Mouse (Mus musculus) limb, embryonic 13.5 days (tissue): ENCODE results near the gene Arhgef17. TPM values are rescaled to one million over a fixed set of nuclear protein-coding genes. Genes with fewer than 3 reads are reported as not detected.
A peak's percentile ranks its signal among the peaks of the same experiment; 100 is the strongest.

Source experiments
- ATAC-seq: fragments of 200-750 bp; cut with Nextera tagmentation; 2 replicates; pipeline ENCODE4 v1.8.0; 2017; ENCODE audit warnings: low read depth, moderate number of reproducible peaks, moderate TSS enrichment; ENCODE audit not compliant: low FRiP score
- H3K27ac ChIP-seq: fragments of 300-500 bp; sonication (generic); 2 replicates; pipeline ENCODE4 v1.5.1; 2015; ENCODE audit warnings: inconsistent platforms, mild to moderate bottlenecking, moderate library complexity
- H3K27me3 ChIP-seq: fragments of 300-500 bp; sonication (generic); 2 replicates; pipeline ENCODE4 v1.6.1; 2015; ENCODE audit warnings: mild to moderate bottlenecking, inconsistent platforms
- H3K36me3 ChIP-seq: fragments of 300-500 bp; sonication (generic); 2 replicates; pipeline ENCODE4 v1.6.1; 2015; ENCODE audit warnings: inconsistent platforms, mild to moderate bottlenecking, moderate library complexity
- H3K4me1 ChIP-seq: fragments of 300-500 bp; sonication (generic); 2 replicates; pipeline ENCODE4 v1.6.1; 2015; ENCODE audit warnings: inconsistent platforms
- H3K4me2 ChIP-seq: fragments of 300-500 bp; sonication (generic); replicated peaks from 2 replicates; pipeline ENCODE4 v1.6.1; 2015; ENCODE audit warnings: inconsistent platforms, mild to moderate bottlenecking, moderate library complexity
- H3K4me3 ChIP-seq: fragments of 300-500 bp; sonication (generic); 2 replicates; pipeline ENCODE4 v1.5.1; 2015; ENCODE audit warnings: moderate library complexity, mild to moderate bottlenecking, inconsistent platforms
- H3K9ac ChIP-seq: fragments of 300-500 bp; sonication (generic); 2 replicates; pipeline ENCODE4 v1.6.1; 2015; ENCODE audit warnings: mild to moderate bottlenecking, inconsistent platforms
- H3K9me3 ChIP-seq: fragments of 300-500 bp; sonication (generic); 2 replicates; pipeline ENCODE4 v1.6.1; 2016; ENCODE audit warnings: inconsistent platforms
- WGBS: fragments of 180-500 bp; shearing (Covaris S2); methylation state at CpG from one replicate; pipeline ENCODE4 v1.1.7; 2015; 5-methylcytosine and 5-hydroxymethylcytosine counted together
- microRNA-seq: library from miRNA; unstranded; fragments of <30 nt; microRNA quantifications from one replicate; pipeline ENCODE4, GENCODE M21; 2016
- polyA plus RNA-seq: library from polyadenylated mRNA; unstranded; fragments of >200 nt; fragmentation: Nextera tagmentation; extraction: Ambion mirVana; gene quantifications from 2 replicates; pipeline ENCODE4 v1.2.1, GENCODE M21; 2015

Arhgef17 gene
- polyA plus RNA-seq, 1 experiment from 2014 or later: 8.0 TPM

DNA sequence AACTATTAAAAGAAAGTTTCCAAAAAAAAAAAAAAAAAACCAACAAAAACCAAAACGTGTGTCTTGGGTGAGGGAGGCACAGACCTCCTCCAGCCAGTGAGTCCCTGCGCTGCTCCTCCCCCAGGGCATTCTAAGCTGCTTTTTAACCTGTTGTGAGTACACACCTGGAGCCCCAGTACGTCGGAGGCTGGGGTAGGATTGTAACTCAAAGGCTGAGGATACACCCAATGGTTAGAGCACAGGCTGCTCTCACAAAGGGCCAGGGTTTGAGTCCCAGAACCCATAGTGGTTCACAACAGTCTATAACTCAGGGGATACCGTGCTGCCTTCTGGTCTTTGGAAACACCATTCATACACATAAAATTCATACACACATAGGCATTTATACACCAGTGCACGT, 90.3 kb downstream of the Arhgef17 start:
- no peaks in the 10 kb centered on the region for H3K9me3 ChIP-seq
- no peak overlapping the region for H3K4me2 ChIP-seq
- H3K27me3 ChIP-seq: no peaks in the 10 kb centered on the region
- H3K27ac ChIP-seq: no peak overlapping the region
- ATAC-seq: no peak
- 84% methylated on average over 6 of the region's 6 CpGs for WGBS
- H3K4me1 ChIP-seq: peaks cover 40% of the 10 kb centered on the region
- peaks cover 42% of the 10 kb centered on the region for H3K36me3 ChIP-seq
- no peak overlapping the region for H3K4me3 ChIP-seq
- H3K9ac ChIP-seq: no peak overlapping the region

DNA sequence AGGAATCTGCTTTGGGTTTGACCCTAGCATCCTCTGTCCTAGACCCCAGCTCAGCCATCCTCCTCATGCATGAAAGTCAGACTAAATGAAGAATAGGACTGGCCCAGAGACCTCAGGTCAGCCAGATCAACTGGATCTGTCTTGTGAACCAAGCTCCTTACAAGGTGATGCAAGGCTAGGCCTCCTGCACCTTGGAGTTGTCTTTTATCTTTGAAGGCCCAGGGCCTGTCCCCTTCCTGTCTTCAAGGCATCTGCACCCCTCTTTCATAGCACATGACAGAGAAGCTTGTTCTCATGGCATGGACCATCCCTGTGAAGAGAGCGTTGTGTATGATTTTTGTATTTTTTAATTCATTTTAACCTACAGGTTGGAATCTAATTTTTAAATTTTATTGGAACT, 91.0 kb downstream of the Arhgef17 start:
- H3K9ac ChIP-seq: no peak overlapping the region
- 98% methylated on average over 1 of the region's 1 CpGs for WGBS
- H3K9me3 ChIP-seq: no peaks in the 10 kb centered on the region
- no peak overlapping the region for H3K4me3 ChIP-seq
- no peak overlapping the region for H3K4me2 ChIP-seq
- H3K27ac ChIP-seq: no peak overlapping the region
- H3K36me3 ChIP-seq: peaks cover 49% of the 10 kb centered on the region
- no peak for ATAC-seq
- peaks cover 36% of the 10 kb centered on the region for H3K4me1 ChIP-seq
- no peaks in the 10 kb centered on the region for H3K27me3 ChIP-seq

DNA sequence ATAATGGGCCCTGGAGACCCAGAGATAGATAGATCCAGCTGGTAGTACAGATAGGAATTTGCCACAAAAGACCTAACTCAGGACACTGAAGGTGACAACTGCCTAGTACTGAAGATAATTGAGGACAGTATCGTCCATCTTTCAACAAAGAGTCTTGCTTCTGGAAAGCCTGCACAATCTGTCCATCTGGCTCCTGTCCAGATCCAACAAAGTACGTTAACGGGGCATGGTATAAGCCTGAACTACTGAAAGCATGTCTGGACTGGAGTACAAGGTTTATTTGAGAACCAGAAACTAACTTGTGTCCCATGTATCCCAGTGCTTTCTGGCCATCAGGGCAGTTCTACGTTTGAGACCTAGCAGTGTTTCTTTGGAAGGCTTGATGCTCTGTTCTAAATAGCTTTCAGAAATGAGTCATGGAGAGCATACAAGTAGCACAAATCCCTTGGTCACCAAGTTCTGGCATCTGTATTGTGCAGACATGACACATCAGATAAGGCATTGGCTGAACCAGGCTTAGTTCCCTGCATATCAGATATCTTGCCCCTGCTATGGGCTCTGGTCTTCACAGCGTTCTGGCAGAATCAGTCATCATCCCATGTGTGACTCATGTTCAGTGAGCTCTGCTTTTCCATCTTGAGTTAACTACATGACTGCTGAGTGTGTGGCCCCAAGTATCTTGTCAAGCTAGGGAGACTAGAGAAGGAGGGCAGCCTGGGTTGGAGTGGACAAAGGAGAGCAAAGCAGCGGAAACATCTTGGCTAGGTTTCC, 92.1 kb downstream of the Arhgef17 start:
- 79% methylated on average over 6 of the region's 6 CpGs for WGBS
- Histone ChIP-seq H3K9me3 (no peaks in the 10 kb centered on the region), H3K4me1 (peaks cover 25% of the 10 kb centered on the region), H3K27me3 (no peaks in the 10 kb centered on the region), H3K9ac (no peak overlapping the region), H3K27ac (no peak overlapping the region), H3K36me3 (peaks cover 59% of the 10 kb centered on the region), H3K4me2 (no peak overlapping the region), H3K4me3 (no peak overlapping the region)
- ATAC-seq: no peak

DNA sequence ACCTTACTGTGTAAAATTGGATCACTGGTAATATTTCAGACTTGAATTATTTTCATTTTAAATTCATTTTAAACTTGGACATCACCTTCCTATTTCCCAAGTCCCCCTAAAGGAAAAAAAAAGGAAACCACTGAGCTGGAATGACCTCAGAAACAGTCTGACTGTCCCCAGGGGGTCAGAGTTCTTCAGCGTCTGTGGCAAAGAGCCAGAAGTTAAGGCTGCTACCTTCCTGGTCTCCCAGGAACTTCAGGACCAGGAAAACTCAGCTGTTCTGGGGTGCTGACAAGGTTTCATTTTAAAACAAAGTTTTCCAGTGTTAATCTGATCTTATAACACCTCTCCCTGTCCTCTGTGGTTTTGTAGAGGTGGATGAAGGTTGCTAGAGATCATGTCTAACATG, 94.2 kb downstream of the Arhgef17 start:
- no peak overlapping the region for H3K4me3 ChIP-seq
- 49% methylated on average over 1 of the region's 1 CpGs for WGBS
- no peaks in the 10 kb centered on the region for H3K9me3 ChIP-seq
- no peak overlapping the region for H3K9ac ChIP-seq
- H3K4me1 ChIP-seq: peaks cover 25% of the 10 kb centered on the region
- H3K27me3 ChIP-seq: no peaks in the 10 kb centered on the region
- no peak overlapping the region; the same call in 1 of the 2 replicates for H3K27ac ChIP-seq
- H3K36me3 ChIP-seq: peaks cover 79% of the 10 kb centered on the region
- ATAC-seq: no peak
- H3K4me2 ChIP-seq: no peak overlapping the region

DNA sequence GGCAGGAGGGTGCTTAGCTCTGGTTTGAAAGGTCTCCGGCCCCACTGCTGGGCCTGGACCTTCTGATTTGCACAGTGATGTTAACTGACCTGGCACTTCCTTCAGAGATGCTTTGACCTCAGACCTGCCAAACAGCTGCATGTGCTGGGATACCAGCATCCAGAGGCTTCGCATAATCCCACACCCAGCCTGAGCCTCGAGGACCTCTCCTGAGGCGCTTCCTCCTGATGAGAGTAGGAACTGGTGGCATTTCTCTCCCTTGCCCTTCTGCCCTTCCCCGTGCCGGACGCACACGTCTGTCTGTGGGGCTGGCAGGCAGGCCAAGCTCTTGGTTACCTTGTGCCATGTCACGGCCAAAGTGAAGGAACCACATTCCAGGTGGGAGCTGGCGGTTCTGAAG, 95.2 kb downstream of the Arhgef17 start:
- H3K27me3 ChIP-seq: no peaks in the 10 kb centered on the region
- H3K27ac ChIP-seq: no peak overlapping the region; the same call in 1 of the 2 replicates
- H3K36me3 ChIP-seq: peaks cover 73% of the 10 kb centered on the region
- H3K9ac ChIP-seq: no peak overlapping the region
- WGBS: 83% methylated on average over 10 of the region's 10 CpGs
- H3K4me3 ChIP-seq: no peak overlapping the region
- no peaks in the 10 kb centered on the region for H3K9me3 ChIP-seq
- peaks cover 25% of the 10 kb centered on the region for H3K4me1 ChIP-seq
- ATAC-seq: no peak
- no peak overlapping the region for H3K4me2 ChIP-seq

DNA sequence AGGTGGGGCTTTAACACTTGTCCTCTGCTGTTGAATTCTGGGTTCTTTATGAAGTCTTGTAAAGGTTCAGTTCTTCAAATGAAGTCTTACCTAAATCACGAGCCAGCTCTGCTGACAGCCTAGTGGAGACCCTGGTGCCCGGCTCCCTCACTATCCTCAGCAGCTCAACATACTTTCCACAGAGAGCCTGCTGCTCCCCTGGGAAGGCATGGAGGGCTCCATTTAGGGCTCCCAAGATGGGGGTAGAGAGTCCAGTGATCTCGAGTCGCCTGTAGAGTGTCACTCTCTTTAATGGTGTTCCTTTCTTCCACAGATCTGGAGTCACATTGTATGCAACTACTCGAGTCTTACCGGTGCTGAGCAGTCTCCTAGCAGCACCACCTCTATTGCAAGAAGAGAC, 96.2 kb downstream of the Arhgef17 start:
- Histone ChIP-seq H3K4me3 (no peak overlapping the region), H3K4me1 (peaks cover 25% of the 10 kb centered on the region), H3K36me3 (peaks cover 77% of the 10 kb centered on the region), H3K4me2 (no peak overlapping the region), H3K27me3 (no peaks in the 10 kb centered on the region), H3K27ac (no peak overlapping the region), H3K9me3 (no peaks in the 10 kb centered on the region), H3K9ac (no peak overlapping the region)
- WGBS: 81% methylated on average over 6 of the region's 6 CpGs
- no peak for ATAC-seq

DNA sequence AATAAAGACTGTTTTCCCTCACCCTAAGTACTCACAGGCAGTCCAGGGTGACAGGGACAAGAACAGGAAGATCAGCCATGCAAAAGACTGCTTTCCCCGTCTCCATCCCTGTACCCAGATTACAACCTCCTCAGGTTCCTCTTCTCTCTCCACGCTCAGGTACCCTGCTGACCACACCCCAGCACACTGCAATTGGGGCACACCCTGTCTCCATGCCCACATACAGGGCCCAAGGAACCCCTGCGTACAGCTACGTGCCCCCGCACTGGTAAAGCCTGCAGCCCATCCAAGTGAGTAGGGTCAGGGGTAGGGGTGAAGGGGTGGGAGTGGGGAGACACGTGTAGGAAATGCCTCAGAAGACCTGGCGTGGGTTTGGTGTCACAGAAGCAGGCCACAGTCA, 96.7 kb downstream of the Arhgef17 start:
- 90% methylated on average over 7 of the region's 7 CpGs for WGBS
- peaks cover 25% of the 10 kb centered on the region for H3K4me1 ChIP-seq
- H3K4me3 ChIP-seq: no peak overlapping the region
- H3K27ac ChIP-seq: no peak overlapping the region
- H3K27me3 ChIP-seq: no peaks in the 10 kb centered on the region
- ATAC-seq: no peak
- no peaks in the 10 kb centered on the region for H3K9me3 ChIP-seq
- no peak overlapping the region for H3K9ac ChIP-seq
- peaks cover 77% of the 10 kb centered on the region for H3K36me3 ChIP-seq
- H3K4me2 ChIP-seq: no peak overlapping the region

DNA sequence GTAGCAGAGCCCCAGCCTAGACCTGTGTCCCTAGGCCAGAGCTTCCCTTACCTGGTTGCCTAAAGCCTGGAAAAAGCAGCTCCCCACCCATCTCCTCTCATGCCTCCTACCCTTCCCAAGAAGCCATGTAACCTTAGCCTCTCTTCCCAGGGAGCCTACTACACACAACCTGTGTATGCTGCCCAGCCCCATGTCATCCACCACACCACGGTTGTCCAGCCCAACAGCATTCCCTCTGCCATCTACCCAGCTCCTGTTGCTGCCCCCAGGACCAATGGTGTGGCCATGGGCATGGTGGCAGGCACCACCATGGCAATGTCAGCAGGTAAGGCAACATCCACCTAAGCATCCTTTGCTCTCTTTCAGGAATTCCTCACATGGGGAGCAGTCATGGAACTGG, 98.0 kb downstream of the Arhgef17 start:
- H3K36me3 ChIP-seq: peaks cover 69% of the 10 kb centered on the region
- H3K9me3 ChIP-seq: no peaks in the 10 kb centered on the region
- H3K9ac ChIP-seq: no peak overlapping the region
- H3K4me3 ChIP-seq: no peak overlapping the region
- ATAC-seq: no peak
- H3K27me3 ChIP-seq: no peaks in the 10 kb centered on the region
- 90% methylated on average over 1 of the region's 1 CpGs for WGBS
- peaks cover 14% of the 10 kb centered on the region; the same call in 1 of the 2 replicates for H3K4me1 ChIP-seq
- no peak overlapping the region for H3K4me2 ChIP-seq
- H3K27ac ChIP-seq: no peak overlapping the region

DNA sequence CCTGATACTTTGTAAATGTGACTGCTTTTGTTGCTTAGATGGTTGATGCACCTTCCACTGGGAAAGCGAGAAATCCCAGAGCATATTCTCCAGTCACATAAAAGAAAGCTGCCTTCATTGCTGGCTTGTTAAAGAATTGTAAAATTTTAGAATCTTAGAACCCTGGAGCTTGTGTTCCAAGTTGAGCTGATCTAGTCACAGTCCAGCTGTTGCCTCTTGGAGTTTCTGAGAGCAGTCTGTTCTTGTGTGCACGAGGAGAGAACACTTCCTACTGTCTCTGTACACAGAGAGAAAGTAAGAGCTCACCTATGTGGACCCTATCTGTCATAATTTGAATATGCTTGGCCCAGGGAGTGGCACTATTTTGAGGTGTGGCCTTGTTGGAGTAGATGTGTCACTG, 103.4 kb downstream of the Arhgef17 start:
- H3K4me2 ChIP-seq: no peak overlapping the region
- no peak overlapping the region for H3K9ac ChIP-seq
- no peaks in the 10 kb centered on the region for H3K9me3 ChIP-seq
- peaks cover 47% of the 10 kb centered on the region for H3K36me3 ChIP-seq
- WGBS: 86% methylated on average over 2 of the region's 2 CpGs
- no peak for ATAC-seq
- no peak overlapping the region for H3K27ac ChIP-seq
- H3K27me3 ChIP-seq: no peaks in the 10 kb centered on the region
- no peaks in the 10 kb centered on the region for H3K4me1 ChIP-seq
- no peak overlapping the region for H3K4me3 ChIP-seq

DNA sequence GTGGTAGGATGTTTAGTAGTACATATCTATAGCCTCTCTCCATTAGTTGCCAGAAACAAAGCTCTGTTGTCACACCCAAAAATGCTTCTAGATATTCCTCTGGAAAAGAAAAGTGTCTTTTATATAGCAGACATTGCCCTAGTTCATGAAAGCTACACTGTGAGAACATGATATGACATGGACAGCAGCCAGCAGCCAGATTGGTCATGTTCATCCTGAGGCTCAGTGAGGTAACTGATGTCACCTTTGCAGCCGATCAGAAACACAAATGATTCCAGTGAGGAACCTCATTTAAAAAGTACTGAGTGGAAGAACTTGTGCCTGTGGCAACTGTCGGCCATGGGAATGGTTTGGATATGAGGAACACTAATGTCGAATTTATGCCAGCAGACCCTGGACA, 107.2 kb downstream of the Arhgef17 start:
- Histone ChIP-seq H3K4me1 (no peaks in the 10 kb centered on the region), H3K9me3 (no peaks in the 10 kb centered on the region), H3K4me3 (no peak overlapping the region), H3K27me3 (no peaks in the 10 kb centered on the region), H3K9ac (no peak overlapping the region), H3K4me2 (no peak overlapping the region), H3K36me3 (peaks cover 35% of the 10 kb centered on the region), H3K27ac (no peak overlapping the region)
- 92% methylated on average over 3 of the region's 3 CpGs for WGBS
- no peak for ATAC-seq

Small RNA genes within 50 kb of the gene (microRNA-seq; reads per million reads assigned to microRNA genes)
- gene Mir3102: 75.9 reads per million, percentile 50 among the genes with 10 or more reads in this experiment

Other genes with a start within 250 kb of the Arhgef17 start
- 56.2 and 62.8 TPM in 2 replicates for gene Fam168a, start 225.5 kb downstream of the Arhgef17 start, polyA plus RNA-seq
- 3.6 and 4.3 TPM in 2 replicates for gene Relt, start 68.7 kb downstream of the Arhgef17 start, polyA plus RNA-seq
- 4.7 and 5.6 TPM in 2 replicates for gene P2ry6, start 42.5 kb upstream of the Arhgef17 start, polyA plus RNA-seq
- gene P2ry2, start 80.8 kb upstream of the Arhgef17 start, polyA plus RNA-seq: 1.3 and 1.4 TPM in 2 replicates
- gene Fchsd2, start 160.8 kb upstream of the Arhgef17 start, polyA plus RNA-seq: 26.0 and 27.1 TPM in 2 replicates